Mouse (Mus musculus) layer of hippocampus, adult 11-12 months (tissue): Measurements from ENCODE around the gene Tmem138.
"Not testable (repeated sequence)": the region's sequence is repeated elsewhere in the genome, so short reads cannot be mapped to it uniquely, and the experiment has no call there.

Experiments used
- DNase-seq: peaks from one replicate; pipeline ENCODE4 v3.0.0; 2022; ENCODE audit warnings: low spot score

Gene Tmem138

DNA sequence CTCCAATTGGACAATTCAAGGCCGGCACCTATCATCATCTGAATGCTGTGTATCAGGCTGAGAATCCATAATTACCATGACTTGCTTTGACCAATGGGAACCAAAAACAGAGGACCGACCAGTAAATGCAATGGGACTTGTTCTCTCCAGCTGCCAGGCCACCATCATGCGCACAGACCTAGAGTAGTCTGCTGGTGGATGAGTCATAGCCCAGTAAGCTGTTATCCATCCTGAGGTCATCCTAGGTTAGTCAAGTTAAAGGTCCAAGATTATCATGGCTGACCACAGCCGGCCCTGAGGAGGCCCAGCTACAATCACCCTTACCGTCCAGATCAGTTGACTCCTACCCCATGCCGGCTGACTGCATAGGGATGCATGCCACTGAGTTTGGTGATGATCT, 7.5 kb downstream of the Tmem138 start:
- DNase-seq = no peak

DNA sequence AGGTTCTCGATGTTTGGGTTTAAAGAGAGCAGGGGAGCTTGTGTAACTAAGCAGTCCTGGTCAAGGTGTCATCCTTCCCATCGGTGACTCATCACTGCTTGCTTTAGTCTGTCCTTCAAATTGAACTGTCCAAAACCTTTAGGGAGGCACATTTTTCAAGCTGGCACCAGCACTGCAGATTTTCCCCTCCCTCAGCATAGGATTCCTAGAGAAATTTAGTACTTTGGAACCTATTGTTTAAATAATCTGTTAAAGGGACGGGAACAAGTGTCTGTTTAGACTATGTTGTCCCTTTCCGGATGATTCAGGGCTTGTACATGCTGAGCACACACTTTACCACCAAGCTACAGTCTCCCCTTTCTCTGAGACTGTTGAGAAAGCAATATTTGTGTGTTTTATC, 11.9 kb downstream of the Tmem138 start:
- no peak for DNase-seq

DNA sequence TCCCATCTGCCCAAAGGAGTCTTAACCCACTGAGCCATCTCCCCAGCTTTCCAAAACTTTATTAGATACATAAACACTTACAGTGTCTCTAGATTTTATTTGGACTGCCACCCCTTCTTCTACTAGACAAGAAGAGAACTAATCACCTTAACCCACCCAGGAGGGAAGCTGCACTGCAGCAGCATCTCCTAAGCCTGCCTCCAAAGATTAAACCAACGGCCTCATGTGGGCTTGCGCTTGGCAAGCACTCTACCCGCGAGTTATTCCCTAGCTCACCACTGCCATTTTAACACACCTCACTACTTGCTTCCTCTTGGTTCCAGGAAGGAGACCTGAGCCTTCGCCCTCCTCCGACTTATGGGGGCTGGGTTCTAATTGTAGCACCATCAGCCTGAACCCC, 12.9 kb downstream of the Tmem138 start:
- no peak for DNase-seq

GRCm38 (mm10) chr19:10562351-10562750, 14.8 kb downstream of the Tmem138 start:
- no peak for DNase-seq

GRCm38 (mm10) chr19:10561558-10562314, 15.4 kb downstream of the Tmem138 start:
- DNase-seq = no peak

GRCm38 (mm10) chr19:10560108-10560507, 17.1 kb downstream of the Tmem138 start:
- DNase-seq = no peak

GRCm38 (mm10) chr19:10557837-10558375, 19.3 kb downstream of the Tmem138 start:
- not testable (repeated sequence) for DNase-seq

DNA sequence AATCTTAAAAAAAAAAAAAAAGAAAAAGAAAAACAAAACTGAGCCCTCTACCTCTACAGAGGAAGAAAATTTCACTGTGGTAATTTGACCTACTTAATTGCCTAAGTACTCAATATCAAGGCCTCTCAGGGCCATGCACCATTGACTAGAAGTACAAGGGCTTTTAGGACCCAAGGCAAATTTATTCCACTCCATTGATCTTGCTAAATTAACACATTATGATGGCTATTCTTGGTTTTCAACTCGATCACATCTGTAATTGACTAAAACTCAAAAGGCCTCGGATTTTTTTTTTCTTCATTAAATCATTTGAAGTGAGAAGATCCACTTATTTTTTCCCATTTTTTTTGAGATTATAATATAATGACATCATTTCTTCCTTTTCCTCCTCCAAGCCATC, 19.7 kb downstream of the Tmem138 start:
- DNase-seq = no peak

- DNase-seq = no peak
Observed at GRCm38 (mm10) chr19:10557001-10557400, 20.2 kb downstream of the Tmem138 start.

- peak; percentile 86 for DNase-seq
Observed at GRCm38 (mm10) chr19:10555624-10556510, 21.3 kb downstream of the Tmem138 start, which contains the start of gene Tmem216. Gene Tmem216 (minus strand): TSS chr19:10556238.

- no peak for DNase-seq
Observed at GRCm38 (mm10) chr19:10539454-10539853, 37.7 kb downstream of the Tmem138 start.

DNA sequence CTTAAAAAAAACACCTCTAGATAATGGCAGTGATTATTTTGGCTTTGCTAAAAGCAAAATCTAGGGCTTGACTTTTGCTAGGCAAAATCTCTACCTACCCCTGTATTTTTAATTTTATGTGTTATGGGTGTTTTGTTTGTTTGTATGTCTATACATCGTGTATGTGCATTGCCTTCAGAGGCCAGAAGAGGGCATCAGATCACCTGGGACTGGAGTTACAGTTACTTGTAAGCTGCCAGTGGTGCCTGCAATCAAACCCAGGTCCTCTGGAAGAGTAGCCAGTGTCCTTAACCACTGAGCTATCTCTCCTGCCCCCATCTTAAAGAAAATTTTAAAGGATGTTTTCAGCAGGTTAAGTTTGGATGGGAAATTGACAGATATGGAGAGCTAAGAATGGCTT, 47.1 kb downstream of the Tmem138 start:
- DNase-seq = no peak

- peak; percentile 53 for DNase-seq
Observed at GRCm38 (mm10) chr19:10525910-10526309, 51.3 kb downstream of the Tmem138 start, which contains the start of gene Sdhaf2. Gene Sdhaf2 (minus strand): TSS chr19:10526142.

- peak; percentile 90 for DNase-seq
Observed at GRCm38 (mm10) chr19:10525106-10525901, 51.9 kb downstream of the Tmem138 start, which contains the start of gene Cpsf7. Gene Cpsf7 (plus strand): TSS chr19:10525266.

DNA sequence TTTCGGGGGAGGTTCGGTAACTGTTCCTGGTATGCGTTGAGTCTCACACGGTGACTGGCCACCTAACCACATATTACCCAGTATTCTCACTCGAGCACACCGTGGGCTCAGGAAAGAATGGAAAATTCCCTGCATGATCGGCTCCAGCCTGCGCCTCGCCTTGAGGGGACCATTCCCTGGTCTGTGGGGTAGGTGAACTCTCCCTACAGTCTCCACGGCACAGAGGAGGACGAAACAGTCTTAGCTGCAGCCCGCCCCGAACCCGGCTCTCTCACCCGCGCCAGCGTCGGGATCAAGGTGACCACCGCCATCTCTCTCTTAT, 52.4 kb downstream of the Tmem138 start:
- DNase-seq = no peak

DNA sequence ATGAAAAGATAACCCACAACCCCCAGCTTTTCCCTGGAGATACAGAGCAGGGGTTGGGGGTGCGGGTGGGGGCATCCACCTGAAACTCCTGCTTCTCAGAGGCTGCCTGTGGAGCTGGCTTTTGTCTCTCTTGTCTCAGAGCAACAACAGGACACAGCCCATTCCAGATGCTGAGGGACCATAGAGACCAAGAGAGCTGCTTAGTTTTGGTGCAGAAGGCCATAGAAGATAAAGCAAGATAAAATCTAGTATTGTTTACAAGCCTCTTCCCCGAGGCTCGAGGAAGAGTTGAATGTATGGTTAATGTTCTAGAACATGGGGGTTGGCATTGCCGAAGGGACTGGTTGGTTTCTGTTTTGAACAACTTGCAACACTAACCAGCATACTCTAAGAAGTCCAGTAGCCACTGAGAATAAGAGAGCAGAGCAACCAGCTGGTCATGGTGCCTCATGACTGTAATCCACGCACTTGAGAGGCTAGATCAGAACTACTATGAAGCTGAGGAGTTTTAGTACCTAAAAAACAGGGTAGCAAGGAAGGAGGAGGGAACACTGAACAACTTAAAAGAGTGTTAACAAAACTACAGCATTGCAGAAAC, 53.6 kb downstream of the Tmem138 start:
- DNase-seq = no peak

- no peak for DNase-seq
Observed at GRCm38 (mm10) chr19:10521926-10522325, 55.2 kb downstream of the Tmem138 start.
